8 mouse cellular contexts compared by ENCODE assay signal in genomic region chr2:35199541-35199940, GRCm38 (mm10). TPM values are rescaled to one million over a fixed set of nuclear protein-coding genes. Genes with fewer than 3 reads are reported as not detected.
DNase-seq lines count a peak whose midpoint lies in the region; ATAC-seq and TF ChIP-seq lines count a peak whose summit lies in the region.

No protein-coding gene starts in this region.

- TF ChIP-seq CTCF in lung, embryonic 14.5 days (IDR thresholded peaks at IDR 0.05; ENCODE audit: low read depth): no peak
- no peak for TF ChIP-seq CTCF in olfactory bulb, adult 2 months (IDR thresholded peaks at IDR 0.05; ENCODE audit: insufficient read depth, low read depth, low read length)

- H3K9me3 ChIP-seq in lung, embryonic 14.5 days (ENCODE audit: low read depth, low read length): no peaks in the 10 kb centered on the region
- H3K9me3 ChIP-seq in embryonic facial prominence, embryonic 12.5 days: no peaks in the 10 kb centered on the region
- no peaks in the 10 kb centered on the region for H3K9me3 ChIP-seq in limb, embryonic 10.5 days (replicated peaks)

- TF ChIP-seq POLR2A in olfactory bulb, adult 2 months (IDR thresholded peaks at IDR 0.05; ENCODE audit: insufficient read depth, low read depth, low read length): no peak

- DNase-seq in lung, embryonic 14.5 days: no peak
- DNase-seq in lung, postnatal 10 days: no peak
- no peak for DNase-seq in limb, embryonic 10.5 days (ENCODE audit: low spot score)
- DNase-seq in urinary bladder, adult 18-20 months (ENCODE audit: low spot score in 2 of 2): no peak
- no peak for DNase-seq in layer of hippocampus, postnatal 36 days
- no peak for DNase-seq in urinary bladder, postnatal 25 days (ENCODE audit: low spot score)

- peak overlapping the region; percentile 86 for H3K4me2 ChIP-seq in lung, embryonic 14.5 days
- peak overlapping the region; percentile 64 for H3K4me2 ChIP-seq in embryonic facial prominence, embryonic 12.5 days (replicated peaks)

- H3K36me3 ChIP-seq in lung, embryonic 14.5 days (ENCODE audit: insufficient read depth): peaks cover 5% of the 10 kb centered on the region; the same call in 1 of the 2 replicates
- H3K36me3 ChIP-seq in embryonic facial prominence, embryonic 12.5 days: no peaks in the 10 kb centered on the region
- peaks cover 18% of the 10 kb centered on the region for H3K36me3 ChIP-seq in limb, embryonic 10.5 days

- H3K27ac ChIP-seq in lung, embryonic 14.5 days (ENCODE audit: low read depth): peak overlapping the region; percentile 33; the same call in 1 of the 2 replicates
- 0 out of 2 replicates have a peak overlapping the region, but pooled peaks have one; percentile 98 for H3K27ac ChIP-seq in embryonic facial prominence, embryonic 12.5 days
- peak overlapping the region; percentile 99 for H3K27ac ChIP-seq in limb, embryonic 10.5 days
- no peak overlapping the region; the same call in 1 of the 2 replicates for H3K27ac ChIP-seq in olfactory bulb, adult 2 months (ENCODE audit: insufficient read depth, low read depth, low read length)

- peak overlapping the region; percentile 100 for H3K4me3 ChIP-seq in lung, embryonic 14.5 days (ENCODE audit: low read depth, low read length)
- H3K4me3 ChIP-seq in embryonic facial prominence, embryonic 12.5 days: peak overlapping the region; percentile 100
- H3K4me3 ChIP-seq in limb, embryonic 10.5 days: peak overlapping the region; percentile 89
- H3K4me3 ChIP-seq in olfactory bulb, adult 2 months (ENCODE audit: insufficient read depth, low read depth, low read length): peak overlapping the region; percentile 95

- peaks cover 5% of the 10 kb centered on the region; the same call in 1 of the 2 replicates for H3K4me1 ChIP-seq in lung, embryonic 14.5 days (ENCODE audit: insufficient read depth)
- peaks cover 11% of the 10 kb centered on the region for H3K4me1 ChIP-seq in embryonic facial prominence, embryonic 12.5 days
- peaks cover 17% of the 10 kb centered on the region for H3K4me1 ChIP-seq in limb, embryonic 10.5 days
- H3K4me1 ChIP-seq in olfactory bulb, adult 2 months (ENCODE audit: control insufficient read depth, insufficient read depth, low read length): no peaks in the 10 kb centered on the region

- H3K27me3 ChIP-seq in lung, embryonic 14.5 days (ENCODE audit: insufficient read depth, low read length): no peaks in the 10 kb centered on the region
- no peaks in the 10 kb centered on the region for H3K27me3 ChIP-seq in embryonic facial prominence, embryonic 12.5 days
- H3K27me3 ChIP-seq in limb, embryonic 10.5 days (ENCODE audit: low read depth, poor library complexity, severe bottlenecking): no peaks in the 10 kb centered on the region

- 5% methylated on average over 5 of the region's 5 CpGs for WGBS in lung, embryonic 14.5 days
- WGBS in embryonic facial prominence, embryonic 12.5 days: 12% methylated on average over 5 of the region's 5 CpGs
- WGBS in limb, embryonic 10.5 days: 32% methylated on average over 5 of the region's 5 CpGs
- under 1% methylated on average over 5 of the region's 5 CpGs for WGBS in olfactory bulb, adult 2 months

- ATAC-seq in lung, embryonic 14.5 days (ENCODE audit: insufficient read depth): no peak
- ATAC-seq in embryonic facial prominence, embryonic 12.5 days (ENCODE audit: insufficient number of reproducible peaks, insufficient read depth, low FRiP score, low TSS enrichment): no peak

- peak overlapping the region; percentile 99 for H3K9ac ChIP-seq in lung, embryonic 14.5 days
- peak overlapping the region; percentile 100 for H3K9ac ChIP-seq in embryonic facial prominence, embryonic 12.5 days

RNA-seq across cellular contexts. Expression of gene Rab14, which starts 1.4 kb away (rescaled TPM):
- polyA plus RNA-seq in lung, embryonic 14.5 days (2014; fragmentation: Nextera tagmentation; extraction: Ambion mirVana): 301 and 305 TPM in 2 replicates
- polyA plus RNA-seq in embryonic facial prominence, embryonic 12.5 days (2016; fragmentation: Nextera tagmentation; extraction: Ambion mirVana): 317 and 329 TPM in 2 replicates
- 206 and 229 TPM in 2 replicates for polyA plus RNA-seq in limb, embryonic 10.5 days (2016; fragmentation: Nextera tagmentation; extraction: Ambion mirVana)
- 306 and 317 TPM in 2 replicates for polyA plus RNA-seq in olfactory bulb, adult 2 months (2012; ENCODE audit: insufficient read depth, insufficient read length, low replicate concordance, missing spikeins)
- total RNA-seq in layer of hippocampus, postnatal 36 days (2021): 100 to 1,000 TPM; 234 to 236 TPM

RNA-seq across cellular contexts. Expression of gene Gsn, which starts 56.6 kb away (rescaled TPM):
- polyA plus RNA-seq in lung, embryonic 14.5 days (2014; fragmentation: Nextera tagmentation; extraction: Ambion mirVana): 95.9 and 112 TPM in 2 replicates
- 130 and 133 TPM in 2 replicates for polyA plus RNA-seq in embryonic facial prominence, embryonic 12.5 days (2016; fragmentation: Nextera tagmentation; extraction: Ambion mirVana)
- 9.5 and 19.7 TPM in 2 replicates for polyA plus RNA-seq in limb, embryonic 10.5 days (2016; fragmentation: Nextera tagmentation; extraction: Ambion mirVana)
- polyA plus RNA-seq in olfactory bulb, adult 2 months (2012; ENCODE audit: insufficient read depth, insufficient read length, low replicate concordance, missing spikeins): not detected in 2 replicates
- 10 to 100 TPM; 73.3 to 75.0 TPM for total RNA-seq in layer of hippocampus, postnatal 36 days (2021)
